Mouse (Mus musculus) E14TG2a.4 (cell line): ENCODE data around the gene Nell1.

Experiments
- CTCF ChIP-seq: conservative IDR thresholded peaks from 2 replicates; pipeline ENCODE4 v1.5.1; 2014; ENCODE audit warnings: low read length
- NANOG ChIP-seq: IDR thresholded peaks from 2 replicates; pipeline ENCODE4 v1.6.1; 2014; ENCODE audit warnings: borderline replicate concordance, low read length, mixed read lengths
- POU5F1 ChIP-seq: IDR thresholded peaks from 2 replicates; pipeline ENCODE4 v1.6.1; 2014; ENCODE audit warnings: low read length, borderline replicate concordance

DNA sequence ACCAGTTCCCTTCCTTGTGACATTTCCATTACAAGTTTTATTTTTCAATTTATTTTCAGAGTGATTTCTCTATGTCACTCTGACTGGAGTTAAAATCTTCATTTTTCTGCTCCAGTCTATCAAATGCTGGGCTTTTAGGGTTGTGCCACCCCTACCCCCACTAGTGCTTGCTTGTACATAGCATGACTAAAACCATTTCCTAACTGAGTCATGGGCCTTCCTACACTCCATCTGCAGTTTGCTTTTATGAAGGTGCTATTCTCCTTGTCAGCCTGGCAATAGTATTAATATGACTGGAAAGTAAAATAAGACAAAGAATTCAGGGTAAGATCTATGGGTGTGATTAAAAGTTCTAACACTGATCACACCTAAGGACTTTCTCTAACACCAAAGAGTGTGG lies 798.9 kb downstream of the Nell1 start:
- TF ChIP-seq CTCF: no peak
- no peak for TF ChIP-seq POU5F1
- no peak for TF ChIP-seq NANOG
